Mouse (Mus musculus) liver, adult 2 months (tissue): ENCODE measurements at regions not wholly inside any gene's neighbourhood (a gene's known extent, or its start where the extent isn't known, plus 50 kb on each side); places are given as distances from the start of the nearest gene placed in this dataset.
"Not testable (repeated sequence)": the region's sequence is repeated elsewhere in the genome, so short reads cannot be mapped to it uniquely, and the experiment has no call there.

Source experiments
- DNase-seq: peaks from one replicate; pipeline ENCODE4 v3.0.0-alpha.2; 2011; ENCODE audit warnings: low read depth, low spot score; ENCODE audit errors: extremely low read depth
- H3K27ac ChIP-seq: fragments of 200-500 bp; replicated peaks from 2 replicates; pipeline ENCODE4 v1.5.1; 2012; ENCODE audit warnings: low read depth, mild to moderate bottlenecking, control low read depth, inconsistent platforms, low read length; ENCODE audit not compliant: insufficient read depth
- H3K27me3 ChIP-seq: fragments of 200-500 bp; 2 replicates; pipeline ENCODE4 v1.6.1; 2012; ENCODE audit warnings: mild to moderate bottlenecking, moderate library complexity, low read length, inconsistent platforms; ENCODE audit not compliant: control insufficient read depth, insufficient read depth
- H3K36me3 ChIP-seq: fragments of 200-500 bp; 2 replicates; pipeline ENCODE4 v1.6.1; 2012; ENCODE audit warnings: low read length, inconsistent platforms; ENCODE audit not compliant: control insufficient read depth, insufficient read depth
- H3K4me1 ChIP-seq: fragments of 200-500 bp; 2 replicates; pipeline ENCODE4 v1.6.1; 2011; ENCODE audit warnings: low read length; ENCODE audit not compliant: control insufficient read depth, insufficient read depth
- H3K4me3 ChIP-seq: fragments of 200-500 bp; 2 replicates; pipeline ENCODE4 v1.5.1; 2011; ENCODE audit warnings: low read depth, mild to moderate bottlenecking, control low read depth, low read length, moderate library complexity; ENCODE audit not compliant: insufficient read depth
- H3K79me2 ChIP-seq: fragments of 200-500 bp; 2 replicates; pipeline ENCODE4 v1.6.1; 2012; ENCODE audit warnings: inconsistent platforms, mild to moderate bottlenecking, low read length, moderate library complexity; ENCODE audit not compliant: control insufficient read depth, insufficient read depth
- H3K9ac ChIP-seq: fragments of 200-500 bp; 2 replicates; pipeline ENCODE4 v1.6.1; 2012; ENCODE audit warnings: low read depth, mild to moderate bottlenecking, control low read depth, inconsistent platforms, low read length
- CTCF ChIP-seq: fragments of 200-500 bp; IDR thresholded peaks from 2 replicates; pipeline ENCODE4 v1.5.1; 2011; ENCODE audit warnings: low read depth, low read length, control low read depth
- POLR2A ChIP-seq: fragments of 200-500 bp; IDR thresholded peaks from 2 replicates; pipeline ENCODE4 v1.6.1; 2011; ENCODE audit warnings: low read length, control low read depth; ENCODE audit not compliant: insufficient read depth; ENCODE audit errors: extremely low read depth
- WGBS: fragments of 180-500 bp; shearing (Covaris S2); methylation state at CpG from one replicate; pipeline ENCODE4 v1.1.7; 2018; 5-methylcytosine and 5-hydroxymethylcytosine counted together

GRCm38 (mm10) chr7:118320307-118320706, 76.8 kb upstream of the Smg1 start:
- WGBS: 88% methylated on average over 4 of the region's 4 CpGs
- H3K9ac ChIP-seq: no peak overlapping the region

GRCm38 (mm10) chr7:118318432-118319135, 75.1 kb upstream of the Smg1 start:
- Histone ChIP-seq H3K27me3 (no peaks in the 10 kb centered on the region), H3K4me1 (peaks cover 7% of the 10 kb centered on the region; the same call in 1 of the 2 replicates), H3K36me3 (no peaks in the 10 kb centered on the region), H3K4me3 (no peak overlapping the region), H3K79me2 (no peaks in the 10 kb centered on the region), H3K9ac (no peak overlapping the region), H3K27ac (no peak overlapping the region)
- TF ChIP-seq POLR2A: no peak
- no peak for TF ChIP-seq CTCF
- WGBS: 18% methylated on average over 12 of the region's 12 CpGs
- peak; percentile 66 for DNase-seq

More at GRCm38 (mm10) chr7:118320307-118320706, 76.8 kb upstream of the Smg1 start:
- DNase-seq: no peak
- Histone ChIP-seq H3K27ac (no peak overlapping the region), H3K4me1 (peaks cover 7% of the 10 kb centered on the region; the same call in 1 of the 2 replicates), H3K4me3 (no peak overlapping the region), H3K27me3 (no peaks in the 10 kb centered on the region), H3K79me2 (no peaks in the 10 kb centered on the region), H3K36me3 (no peaks in the 10 kb centered on the region)
- no peak for TF ChIP-seq CTCF
- no peak for TF ChIP-seq POLR2A

GRCm38 (mm10) chr7:118314886-118315285, 71.4 kb upstream of the Smg1 start:
- H3K27me3 ChIP-seq, H3K36me3 ChIP-seq, H3K27ac ChIP-seq, H3K9ac ChIP-seq, H3K4me3 ChIP-seq, H3K79me2 ChIP-seq, DNase-seq, H3K4me1 ChIP-seq: not testable (repeated sequence)
- 50% methylated on average over 10 of the region's 10 CpGs for WGBS

- H3K27me3 ChIP-seq: no peaks in the 10 kb centered on the region
- no peak for DNase-seq
- peaks cover 7% of the 10 kb centered on the region; the same call in 1 of the 2 replicates for H3K4me1 ChIP-seq
- H3K27ac ChIP-seq: no peak overlapping the region
- WGBS: 87% methylated on average over 8 of the region's 8 CpGs
- no peaks in the 10 kb centered on the region for H3K79me2 ChIP-seq
- H3K4me3 ChIP-seq: no peak overlapping the region
- no peaks in the 10 kb centered on the region for H3K36me3 ChIP-seq
- H3K9ac ChIP-seq: no peak overlapping the region
- no peak for TF ChIP-seq POLR2A
Observed at GRCm38 (mm10) chr7:118314228-118314658, 70.8 kb upstream of the Smg1 start.

- H3K4me3 ChIP-seq: no peak overlapping the region
- DNase-seq: peak; percentile 24
- no peaks in the 10 kb centered on the region for H3K27me3 ChIP-seq
- H3K36me3 ChIP-seq: no peaks in the 10 kb centered on the region
- H3K4me1 ChIP-seq: 0 out of 2 replicates have a peak, but pooled peaks cover 3% of the 10 kb centered on the region
- no peaks in the 10 kb centered on the region for H3K79me2 ChIP-seq
- TF ChIP-seq CTCF (peak; percentile 44; the same call in 1 of the 2 replicates), POLR2A (no peak)
- 73% methylated on average over 8 of the region's 8 CpGs for WGBS
- H3K27ac ChIP-seq: no peak overlapping the region
- no peak overlapping the region for H3K9ac ChIP-seq
Observed at GRCm38 (mm10) chr7:118313818-118314217, 70.3 kb upstream of the Smg1 start.

GRCm38 (mm10) chr7:118309733-118310132, 66.3 kb upstream of the Smg1 start:
- no peak for DNase-seq
- TF ChIP-seq POLR2A (no peak), CTCF (no peak)
- Histone ChIP-seq H3K27me3 (no peaks in the 10 kb centered on the region), H3K4me3 (no peak overlapping the region), H3K27ac (no peak overlapping the region), H3K79me2 (no peaks in the 10 kb centered on the region), H3K36me3 (no peaks in the 10 kb centered on the region), H3K4me1 (no peaks in the 10 kb centered on the region), H3K9ac (no peak overlapping the region)
- 80% methylated on average over 5 of the region's 5 CpGs for WGBS
